8 mouse cellular contexts compared by ENCODE assay signal in genomic region chr7:45333431-45333982, GRCm38 (mm10). TPM values are rescaled to one million over a fixed set of nuclear protein-coding genes. Genes with fewer than 3 reads are reported as not detected.
A peak's percentile ranks its signal among the peaks of the same experiment; 100 is the strongest.
DNase-seq lines count a peak whose midpoint lies in the region; ATAC-seq lines count a peak whose summit lies in the region.

TSS of gene Trpm4 (minus strand) at chr7:45333780.

- H3K4me2 ChIP-seq in embryonic facial prominence, embryonic 15.5 days (replicated peaks): peak within 1 kb of the TSS; percentile 91
- H3K4me2 ChIP-seq in kidney, embryonic 14.5 days (replicated peaks; ENCODE audit: low read depth, low read length): peak within 1 kb of the TSS; percentile 92
- peak within 1 kb of the TSS; percentile 80 for H3K4me2 ChIP-seq in liver, embryonic 12.5 days
- H3K4me2 ChIP-seq in stomach, embryonic 15.5 days: peak within 1 kb of the TSS; percentile 76

- peak within 1 kb of the TSS; percentile 73 for H3K9ac ChIP-seq in embryonic facial prominence, embryonic 15.5 days
- H3K9ac ChIP-seq in kidney, embryonic 14.5 days (ENCODE audit: low read depth, low read length): peak within 1 kb of the TSS; percentile 78
- H3K9ac ChIP-seq in liver, embryonic 12.5 days: peak within 1 kb of the TSS; percentile 60
- peak within 1 kb of the TSS; percentile 78 for H3K9ac ChIP-seq in stomach, embryonic 15.5 days

- H3K36me3 ChIP-seq in embryonic facial prominence, embryonic 15.5 days: no peaks in the 10 kb centered on the region
- H3K36me3 ChIP-seq in heart, embryonic 10.5 days: no peaks in the 10 kb centered on the region
- no peaks in the 10 kb centered on the region for H3K36me3 ChIP-seq in kidney, embryonic 14.5 days (ENCODE audit: control insufficient read depth, insufficient read depth, low read length)
- no peaks in the 10 kb centered on the region for H3K36me3 ChIP-seq in liver, embryonic 12.5 days
- H3K36me3 ChIP-seq in stomach, embryonic 15.5 days: no peaks in the 10 kb centered on the region

- H3K4me3 ChIP-seq in embryonic facial prominence, embryonic 15.5 days (replicated peaks): peak within 1 kb of the TSS; percentile 77
- H3K4me3 ChIP-seq in heart, embryonic 10.5 days: peak within 1 kb of the TSS; percentile 69
- H3K4me3 ChIP-seq in kidney, embryonic 14.5 days (ENCODE audit: low read length): peak within 1 kb of the TSS; percentile 71
- peak within 1 kb of the TSS; percentile 57 for H3K4me3 ChIP-seq in liver, embryonic 12.5 days
- peak within 1 kb of the TSS; percentile 79 for H3K4me3 ChIP-seq in stomach, embryonic 15.5 days (replicated peaks)

- peaks cover 45% of the 10 kb centered on the region for H3K4me1 ChIP-seq in embryonic facial prominence, embryonic 15.5 days
- H3K4me1 ChIP-seq in heart, embryonic 10.5 days: peaks cover 89% of the 10 kb centered on the region
- H3K4me1 ChIP-seq in kidney, embryonic 14.5 days (ENCODE audit: control insufficient read depth, insufficient read depth, low read length): peaks cover 36% of the 10 kb centered on the region
- peaks cover 38% of the 10 kb centered on the region for H3K4me1 ChIP-seq in liver, embryonic 12.5 days
- peaks cover 35% of the 10 kb centered on the region for H3K4me1 ChIP-seq in stomach, embryonic 15.5 days

- under 1% methylated on average over 38 of the region's 38 CpGs for WGBS in embryonic facial prominence, embryonic 15.5 days
- WGBS in heart, embryonic 10.5 days: under 1% methylated on average over 38 of the region's 38 CpGs
- WGBS in kidney, embryonic 14.5 days: under 1% methylated on average over 38 of the region's 38 CpGs
- under 1% methylated on average over 38 of the region's 38 CpGs for WGBS in liver, embryonic 12.5 days (ENCODE audit: insufficient replicate concordance)
- WGBS in stomach, embryonic 15.5 days: under 1% methylated on average over 38 of the region's 38 CpGs

- no peaks in the 10 kb centered on the region for H3K9me3 ChIP-seq in embryonic facial prominence, embryonic 15.5 days (replicated peaks)
- H3K9me3 ChIP-seq in heart, embryonic 10.5 days: no peaks in the 10 kb centered on the region
- H3K9me3 ChIP-seq in kidney, embryonic 14.5 days (ENCODE audit: control insufficient read depth, low read length): no peaks in the 10 kb centered on the region
- H3K9me3 ChIP-seq in liver, embryonic 12.5 days (replicated peaks): no peaks in the 10 kb centered on the region
- H3K9me3 ChIP-seq in stomach, embryonic 15.5 days: no peaks in the 10 kb centered on the region

- DNase-seq in A20 (ENCODE audit: low read depth, low spot score): peak; percentile 81
- DNase-seq in adrenal gland, postnatal 36 days: peak; percentile 88 to 93
- DNase-seq in heart, embryonic 10.5 days (ENCODE audit: low spot score): peak; percentile 91
- DNase-seq in naive thymus-derived CD4-positive, alpha-beta T cell, adult 2 months (ENCODE audit: low read depth): peak; percentile 85

- peak within 1 kb of the TSS; percentile 95 for H3K27ac ChIP-seq in embryonic facial prominence, embryonic 15.5 days (replicated peaks)
- H3K27ac ChIP-seq in heart, embryonic 10.5 days: peak within 1 kb of the TSS; percentile 88
- H3K27ac ChIP-seq in kidney, embryonic 14.5 days (ENCODE audit: low read depth, low read length): peak within 1 kb of the TSS; percentile 88
- no peak within 1 kb of the TSS for H3K27ac ChIP-seq in liver, embryonic 12.5 days
- peak within 1 kb of the TSS; percentile 97 for H3K27ac ChIP-seq in stomach, embryonic 15.5 days

- no peaks in the 10 kb centered on the region for H3K27me3 ChIP-seq in embryonic facial prominence, embryonic 15.5 days
- 0 out of 2 replicates have a peak, but pooled peaks cover 14% of the 10 kb centered on the region for H3K27me3 ChIP-seq in heart, embryonic 10.5 days (ENCODE audit: insufficient read depth, poor library complexity, severe bottlenecking)
- H3K27me3 ChIP-seq in kidney, embryonic 14.5 days (ENCODE audit: control insufficient read depth, insufficient read depth, low read length): peaks cover 4% of the 10 kb centered on the region; the same call in 1 of the 2 replicates
- H3K27me3 ChIP-seq in liver, embryonic 12.5 days (replicated peaks): peaks cover 73% of the 10 kb centered on the region
- no peaks in the 10 kb centered on the region for H3K27me3 ChIP-seq in stomach, embryonic 15.5 days (replicated peaks)

- peak; percentile 81 for ATAC-seq in embryonic facial prominence, embryonic 15.5 days (ENCODE audit: insufficient number of reproducible peaks, low FRiP score, low TSS enrichment, low read depth)
- ATAC-seq in kidney, embryonic 14.5 days (ENCODE audit: low FRiP score, low TSS enrichment): peak; percentile 53
- ATAC-seq in liver, embryonic 12.5 days: 0 out of 2 replicates have a peak, but pooled peaks have one; percentile 22
- ATAC-seq in stomach, embryonic 15.5 days (ENCODE audit: insufficient read depth, low FRiP score, low read depth): peak; percentile 76

RNA-seq across cellular contexts. Expression of gene Trpm4, which starts in this region (rescaled TPM):
- total RNA-seq in adrenal gland, postnatal 36 days (2021): 1 to 10 TPM; 5.7 to 8.5 TPM
- 21.9 and 23.9 TPM in 2 replicates for polyA plus RNA-seq in embryonic facial prominence, embryonic 15.5 days (2015; fragmentation: Nextera tagmentation; extraction: Ambion mirVana)
- 13.5 and 15.2 TPM in 2 replicates for polyA plus RNA-seq in heart, embryonic 10.5 days (2016; fragmentation: Nextera tagmentation; extraction: Ambion mirVana)
- polyA plus RNA-seq in kidney, embryonic 14.5 days (2014; fragmentation: Nextera tagmentation; extraction: Ambion mirVana): 10.1 and 11.3 TPM in 2 replicates
- polyA plus RNA-seq in liver, embryonic 12.5 days (2016; fragmentation: Nextera tagmentation; extraction: Ambion mirVana): 1.2 and 2.2 TPM in 2 replicates
- polyA plus RNA-seq in stomach, embryonic 15.5 days (2015; fragmentation: Nextera tagmentation; extraction: Ambion mirVana): 23.9 and 26.9 TPM in 2 replicates

Comparison
In these comparisons a context has a peak if more than half of its experiments do, and no peak if none do; other contexts are left out.
1. ATAC-seq: peak in every context shown above with its lines; median percentile 81 in embryonic facial prominence, embryonic 15.5 days; 76 in stomach, embryonic 15.5 days; 53 in kidney, embryonic 14.5 days; 22 in liver, embryonic 12.5 days.